Mouse (Mus musculus): ENCODE measurements at regions not wholly inside any gene's neighbourhood (a gene's known extent, or its start where the extent isn't known, plus 50 kb on each side); places are given as distances from the start of the nearest gene placed in this dataset.

GRCm38 (mm10) chr10:19119281-19120049, 104.0 kb upstream of the Tnfaip3 start:
- TF ChIP-seq EP300 (IDR thresholded peaks at IDR 0.05; ENCODE audit: low read depth) = no peak
- no peak for TF ChIP-seq CTCF (IDR thresholded peaks at IDR 0.05; ENCODE audit: low read depth)

All from liver, postnatal 0 days (tissue).